Mouse (Mus musculus) cerebellum, adult 2 months (tissue): ENCODE measurements at regions not wholly inside any gene's neighbourhood (a gene's known extent, or its start where the extent isn't known, plus 50 kb on each side); places are given as distances from the start of the nearest gene placed in this dataset.

Experiments
- DNase-seq, 2 experiments: peaks; one replicate each; pipeline ENCODE4 v3.0.0; 2021
- H3K27ac ChIP-seq: fragments of 200-500 bp; 2 replicates; pipeline ENCODE4 v1.5.1; 2012; ENCODE audit warnings: low read length, control low read depth, inconsistent platforms; ENCODE audit not compliant: insufficient read depth
- H3K27me3 ChIP-seq: fragments of 200-500 bp; 2 replicates; pipeline ENCODE4 v1.6.1; 2012; ENCODE audit warnings: inconsistent platforms, mild to moderate bottlenecking, low read length, moderate library complexity; ENCODE audit not compliant: control insufficient read depth, insufficient read depth
- H3K4me1 ChIP-seq: fragments of 200-500 bp; 2 replicates; pipeline ENCODE4 v1.6.1; 2011; ENCODE audit warnings: low read length; ENCODE audit not compliant: control insufficient read depth, insufficient read depth
- H3K4me3 ChIP-seq: fragments of 200-500 bp; replicated peaks from 2 replicates; pipeline ENCODE3; 2011; ENCODE audit warnings: mild to moderate bottlenecking, low read depth, low read length, control low read depth; ENCODE audit not compliant: insufficient read depth
- CTCF ChIP-seq: fragments of 200-500 bp; IDR thresholded peaks from 2 replicates; pipeline ENCODE4 v1.5.1; 2011; ENCODE audit warnings: low read depth, mild to moderate bottlenecking, control low read depth, low read length, moderate library complexity, borderline replicate concordance; ENCODE audit not compliant: insufficient read depth
- POLR2A ChIP-seq: fragments of 200-500 bp; IDR thresholded peaks from 2 replicates; pipeline ENCODE4 v1.6.1; 2011; ENCODE audit warnings: low read length, control low read depth, borderline replicate concordance; ENCODE audit not compliant: insufficient read depth
- WGBS: fragments of 180-500 bp; shearing (Covaris S2); methylation state at CpG from one replicate; pipeline ENCODE4 v1.1.7; 2018; 5-methylcytosine and 5-hydroxymethylcytosine counted together

GRCm38 (mm10) chr12:109272101-109272500 is 180.5 kb upstream of the Dlk1 start:
- H3K4me3 ChIP-seq: no peak overlapping the region
- TF ChIP-seq POLR2A (no peak), CTCF (no peak)
- no peaks in the 10 kb centered on the region for H3K4me1 ChIP-seq
- no peak overlapping the region for H3K27ac ChIP-seq
- H3K27me3 ChIP-seq: no peaks in the 10 kb centered on the region
- no peak for DNase-seq
- 80% methylated on average over 5 of the region's 5 CpGs for WGBS

- Histone ChIP-seq H3K4me3 (no peak overlapping the region), H3K4me1 (no peaks in the 10 kb centered on the region), H3K27me3 (no peaks in the 10 kb centered on the region), H3K27ac (no peak overlapping the region)
- DNase-seq: no peak
- TF ChIP-seq POLR2A (no peak), CTCF (no peak)
- WGBS: 25% methylated on average over 6 of the region's 6 CpGs
Measured at GRCm38 (mm10) chr12:109314850-109315249, 137.8 kb upstream of the Dlk1 start.

GRCm38 (mm10) chr12:109325986-109326385 is 126.6 kb upstream of the Dlk1 start:
- Histone ChIP-seq H3K4me1 (no peaks in the 10 kb centered on the region; the same call in 1 of the 2 replicates), H3K27ac (no peak overlapping the region), H3K27me3 (no peaks in the 10 kb centered on the region; the same call in 1 of the 2 replicates), H3K4me3 (no peak overlapping the region)
- 38% methylated on average over 11 of the region's 11 CpGs for WGBS
- TF ChIP-seq POLR2A (no peak), CTCF (no peak)
- no peak for DNase-seq

- WGBS: 92% methylated on average over 2 of the region's 2 CpGs
- no peak overlapping the region for H3K27ac ChIP-seq
- TF ChIP-seq POLR2A (no peak), CTCF (no peak)
- H3K4me3 ChIP-seq: no peak overlapping the region
- no peaks in the 10 kb centered on the region for H3K27me3 ChIP-seq
- peaks cover 2% of the 10 kb centered on the region; the same call in 1 of the 2 replicates for H3K4me1 ChIP-seq
- no peak for DNase-seq
Measured at GRCm38 (mm10) chr12:109371327-109371726, 81.3 kb upstream of the Dlk1 start.

GRCm38 (mm10) chr12:109385794-109386193 is 66.8 kb upstream of the Dlk1 start:
- DNase-seq: no peak
- H3K27me3 ChIP-seq: no peaks in the 10 kb centered on the region
- no peaks in the 10 kb centered on the region for H3K4me1 ChIP-seq
- TF ChIP-seq CTCF: no peak
- no peak for TF ChIP-seq POLR2A
- H3K4me3 ChIP-seq: no peak overlapping the region
- H3K27ac ChIP-seq: no peak overlapping the region
- WGBS: 80% methylated on average over 5 of the region's 5 CpGs

GRCm38 (mm10) chr12:109388791-109389190 is 63.8 kb upstream of the Dlk1 start:
- H3K27me3 ChIP-seq: no peaks in the 10 kb centered on the region
- DNase-seq: no peak
- 37% methylated on average over 7 of the region's 7 CpGs for WGBS
- H3K4me1 ChIP-seq: no peaks in the 10 kb centered on the region
- TF ChIP-seq POLR2A (no peak), CTCF (no peak)
- no peak overlapping the region for H3K4me3 ChIP-seq
- H3K27ac ChIP-seq: no peak overlapping the region

GRCm38 (mm10) chr12:109390388-109390920 is 62.2 kb upstream of the Dlk1 start:
- no peaks in the 10 kb centered on the region for H3K4me1 ChIP-seq
- 94% methylated on average over 12 of the region's 12 CpGs for WGBS
- DNase-seq: no peak
- TF ChIP-seq POLR2A (no peak), CTCF (no peak)
- no peak overlapping the region for H3K27ac ChIP-seq
- H3K4me3 ChIP-seq: no peak overlapping the region
- H3K27me3 ChIP-seq: no peaks in the 10 kb centered on the region

- H3K27ac ChIP-seq: no peak overlapping the region
- H3K4me3 ChIP-seq: no peak overlapping the region
- no peaks in the 10 kb centered on the region for H3K4me1 ChIP-seq
- no peak for TF ChIP-seq POLR2A
- no peak for TF ChIP-seq CTCF
- WGBS: 95% methylated on average over 8 of the region's 8 CpGs
- H3K27me3 ChIP-seq: no peaks in the 10 kb centered on the region
- DNase-seq: no peak
Measured at GRCm38 (mm10) chr12:109390978-109391377, 61.6 kb upstream of the Dlk1 start.
